Mouse (Mus musculus) erythroid progenitor cell, adult 5-6 weeks (primary cell): ENCODE results near the gene Rhot1. TPM values are rescaled to one million over a fixed set of nuclear protein-coding genes. Genes with fewer than 3 reads are reported as not detected.
A peak's percentile ranks its signal among the peaks of the same experiment; 100 is the strongest.

Source experiments
- ATAC-seq: replicated peaks from 2 replicates; pipeline ENCODE4 v1.8.0; 2016; ENCODE audit warnings: moderate number of reproducible peaks, mild to moderate bottlenecking, moderate TSS enrichment, inconsistent platforms; ENCODE audit not compliant: poor library complexity, low FRiP score, severe bottlenecking
- total RNA-seq, 2 experiments: library from RNA; stranded (forward) in 1 of 2; stranded (reverse) in 1 of 2; fragments of 150-400 nt in 1 of 2; fragments of 186-747, 209-891 nt in 1 of 2; gene quantifications; 2 replicates each; pipeline versions ENCODE4 v1.2.3 to v1.2.4; 2015 to 2017; ENCODE audit warnings: low replicate concordance in 2 of 2

Gene Rhot1
- total RNA-seq, 2 experiments from 2014 or later: 3.4 to 10.1 TPM

- no peak for ATAC-seq
These were observed 103.7 kb downstream of the Rhot1 start for GRCm38 (mm10) chr11:80312565-80312964.

DNA sequence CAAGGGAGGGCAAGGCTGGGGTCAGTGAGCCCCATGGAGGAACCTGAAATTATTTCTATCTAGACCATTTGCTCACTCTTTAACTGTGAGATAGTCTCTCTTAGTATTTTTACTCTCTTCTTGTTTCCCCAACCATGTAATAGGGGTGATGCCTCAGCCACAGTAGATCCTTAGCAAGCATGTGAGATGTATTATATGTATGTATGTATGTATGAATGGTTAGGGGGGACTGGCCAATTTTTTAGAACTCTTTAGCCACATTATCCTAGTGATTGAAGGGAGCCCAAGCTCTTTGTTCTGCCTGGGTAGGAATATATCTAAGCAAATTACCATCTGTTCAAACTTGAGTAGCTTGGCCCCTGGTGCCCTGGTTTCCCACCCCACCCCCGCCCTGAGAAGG is 104.6 kb downstream of the Rhot1 start:
- ATAC-seq: no peak

DNA sequence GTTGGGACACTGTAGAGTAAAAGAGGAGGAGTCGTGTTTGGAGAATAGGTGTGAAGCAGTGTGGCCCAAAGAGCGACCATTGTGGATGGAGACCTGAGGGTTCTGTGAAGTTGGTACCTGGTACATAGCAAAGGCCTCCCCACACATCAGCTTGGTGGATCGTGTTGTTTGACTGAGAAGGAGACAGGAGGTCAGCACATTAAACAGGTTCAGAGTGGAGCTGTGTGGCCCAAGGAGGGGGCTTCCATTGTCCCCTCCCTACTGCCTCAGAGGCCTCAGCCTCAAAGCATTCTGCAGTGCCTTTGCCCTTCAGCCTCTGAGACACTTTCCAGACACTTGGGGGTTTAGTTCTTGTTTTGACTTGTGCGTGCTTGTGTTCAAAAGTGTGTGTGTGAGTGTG is 105.1 kb downstream of the Rhot1 start:
- no peak for ATAC-seq

DNA sequence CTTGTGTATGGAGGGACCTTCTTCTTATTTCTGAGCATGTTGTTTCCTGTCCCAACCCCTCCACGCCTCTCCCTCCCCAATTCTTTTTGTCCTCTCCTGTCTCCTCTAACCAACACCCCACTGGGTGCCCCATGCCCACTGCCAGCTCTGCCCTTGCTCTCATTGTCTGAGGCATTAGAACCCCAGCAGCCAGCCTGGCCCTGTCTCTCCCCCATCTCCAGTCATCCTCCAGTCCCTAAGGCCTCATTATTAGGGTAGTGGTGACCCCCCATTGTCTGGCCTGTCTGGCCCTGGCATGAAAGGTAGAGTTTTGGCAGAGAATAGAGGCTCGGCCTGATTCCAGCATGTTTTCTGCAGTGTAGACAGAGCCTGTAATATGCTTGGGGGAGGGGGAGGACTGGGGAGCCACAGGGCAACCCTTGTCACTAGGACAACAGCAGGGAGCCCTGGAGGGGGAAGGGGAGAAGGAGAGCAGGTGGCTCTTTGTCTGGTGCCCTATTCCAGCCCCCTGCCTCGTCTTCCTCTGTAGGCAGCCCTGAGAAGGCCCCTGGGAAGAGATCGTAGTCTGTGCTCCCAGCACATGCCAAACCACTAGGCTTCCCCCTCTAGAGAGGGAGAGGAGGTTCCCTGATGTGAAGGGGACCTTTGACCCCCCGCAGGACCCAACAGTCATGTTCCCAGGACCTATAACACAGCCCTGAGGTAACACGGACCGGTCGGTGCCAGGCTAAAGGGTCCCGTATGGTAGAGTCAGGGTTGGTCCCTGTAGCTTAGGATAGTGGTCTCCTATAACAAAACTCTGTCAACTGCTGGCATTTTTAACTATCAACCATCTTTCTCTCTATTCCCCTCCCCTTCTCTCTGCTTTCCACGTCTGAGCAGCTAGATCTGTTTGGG is 107.2 kb downstream of the Rhot1 start:
- 0 out of 2 replicates have a peak, but pooled peaks have one; percentile 17 for ATAC-seq

Other genes with a start within 250 kb of the Rhot1 start
- gene Utp6, start 246.6 kb upstream of the Rhot1 start, total RNA-seq (2015; ENCODE audit: low replicate concordance): 8.3 and 20.5 TPM in 2 replicates
- gene Utp6, start 246.6 kb upstream of the Rhot1 start, total RNA-seq (2017; ENCODE audit: low replicate concordance): 12.3 and 12.8 TPM in 2 replicates
- 146 and 189 TPM in 2 replicates for gene Suz12, start 215.9 kb upstream of the Rhot1 start, total RNA-seq (2015; ENCODE audit: low replicate concordance)
- 117 and 168 TPM in 2 replicates for gene Suz12, start 215.9 kb upstream of the Rhot1 start, total RNA-seq (2017; ENCODE audit: low replicate concordance)
- 67.0 and 103 TPM in 2 replicates for gene Crlf3, start 128.0 kb upstream of the Rhot1 start, total RNA-seq (2015; ENCODE audit: low replicate concordance)
- gene Crlf3, start 128.0 kb upstream of the Rhot1 start, total RNA-seq (2017; ENCODE audit: low replicate concordance): 92.1 and 92.8 TPM in 2 replicates
- 89.0 and 95.2 TPM in 2 replicates for gene Atad5, start 119.6 kb upstream of the Rhot1 start, total RNA-seq (2015; ENCODE audit: low replicate concordance)
- 80.3 and 86.0 TPM in 2 replicates for gene Atad5, start 119.6 kb upstream of the Rhot1 start, total RNA-seq (2017; ENCODE audit: low replicate concordance)
- gene Tefm, start 66.8 kb upstream of the Rhot1 start, total RNA-seq (2015; ENCODE audit: low replicate concordance): 2.9 and 3.4 TPM in 2 replicates
- 3.7 and 5.8 TPM in 2 replicates for gene Tefm, start 66.8 kb upstream of the Rhot1 start, total RNA-seq (2017; ENCODE audit: low replicate concordance)
- 2.5 TPM in 1 of 2 replicates, not detected in the other for gene Adap2, start 54.9 kb upstream of the Rhot1 start, total RNA-seq (2015; ENCODE audit: low replicate concordance)
- gene Adap2, start 54.9 kb upstream of the Rhot1 start, total RNA-seq (2017; ENCODE audit: low replicate concordance): 1.5 and 1.8 TPM in 2 replicates
- 1.7 and 3.6 TPM in 2 replicates for gene Rnf135, start 25.2 kb upstream of the Rhot1 start, total RNA-seq (2015; ENCODE audit: low replicate concordance)
- gene Rnf135, start 25.2 kb upstream of the Rhot1 start, total RNA-seq (2017; ENCODE audit: low replicate concordance): 1.5 TPM in 1 of 2 replicates, not detected in the other
- not detected in 2 replicates for gene Rhbdl3, start 91.9 kb downstream of the Rhot1 start, total RNA-seq (2015; ENCODE audit: low replicate concordance)
- gene Rhbdl3, start 91.9 kb downstream of the Rhot1 start, total RNA-seq (2017; ENCODE audit: low replicate concordance): not detected in 2 replicates
- 5.8 and 7.5 TPM in 2 replicates for gene 5730455P16Rik, start 169.0 kb downstream of the Rhot1 start, total RNA-seq (2015; ENCODE audit: low replicate concordance)
- gene 5730455P16Rik, start 169.0 kb downstream of the Rhot1 start, total RNA-seq (2017; ENCODE audit: low replicate concordance): 4.5 and 5.8 TPM in 2 replicates
- 426 and 462 TPM in 2 replicates for gene Zfp207, start 174.3 kb downstream of the Rhot1 start, total RNA-seq (2015; ENCODE audit: low replicate concordance)
- 295 and 332 TPM in 2 replicates for gene Zfp207, start 174.3 kb downstream of the Rhot1 start, total RNA-seq (2017; ENCODE audit: low replicate concordance)
- 68.3 and 71.4 TPM in 2 replicates for gene Psmd11, start 219.6 kb downstream of the Rhot1 start, total RNA-seq (2015; ENCODE audit: low replicate concordance)
- 68.3 and 100.0 TPM in 2 replicates for gene Psmd11, start 219.6 kb downstream of the Rhot1 start, total RNA-seq (2017; ENCODE audit: low replicate concordance)